Mouse (Mus musculus) thymus, adult 2 months (tissue): ENCODE results near the gene Sept10. TPM values are rescaled to one million over a fixed set of nuclear protein-coding genes. Genes with fewer than 3 reads are reported as not detected.

Experiments used
- DNase-seq: peaks from one replicate; pipeline ENCODE4 v3.0.0; 2021
- H3K27ac ChIP-seq: fragments of 200-500 bp; 2 replicates; pipeline ENCODE4 v1.5.1; 2012; ENCODE audit warnings: low read length, control low read depth; ENCODE audit not compliant: control insufficient read depth, insufficient read depth
- H3K27me3 ChIP-seq: fragments of 200-500 bp; 2 replicates; pipeline ENCODE4 v1.6.1; 2012; ENCODE audit warnings: mild to moderate bottlenecking, low read length, moderate library complexity, mixed read lengths; ENCODE audit not compliant: control insufficient read depth, insufficient read depth
- H3K36me3 ChIP-seq: fragments of 200-500 bp; 2 replicates; pipeline ENCODE4 v1.6.1; 2012; ENCODE audit warnings: mild to moderate bottlenecking, low read length, moderate library complexity; ENCODE audit not compliant: control insufficient read depth, insufficient read depth
- H3K4me1 ChIP-seq: fragments of 200-500 bp; replicated peaks from 2 replicates; pipeline ENCODE4 v1.6.1; 2012; ENCODE audit warnings: low read length; ENCODE audit not compliant: control insufficient read depth, insufficient read depth
- H3K4me3 ChIP-seq: fragments of 200-500 bp; 2 replicates; pipeline ENCODE4 v1.5.1; 2012; ENCODE audit warnings: mild to moderate bottlenecking, low read length, control low read depth, moderate library complexity; ENCODE audit not compliant: control insufficient read depth, insufficient read depth
- CTCF ChIP-seq: fragments of 200-500 bp; IDR thresholded peaks from 2 replicates; pipeline ENCODE4 v1.5.1; 2012; ENCODE audit warnings: mild to moderate bottlenecking, control low read depth, low read length, moderate library complexity, borderline replicate concordance; ENCODE audit not compliant: control insufficient read depth, poor library complexity, insufficient read depth; ENCODE audit errors: extremely low read depth
- POLR2A ChIP-seq: fragments of 200-500 bp; IDR thresholded peaks from 2 replicates; pipeline ENCODE4 v1.6.1; 2012; ENCODE audit warnings: mild to moderate bottlenecking, low read length, control low read depth, moderate library complexity; ENCODE audit not compliant: control insufficient read depth, poor library complexity, insufficient read depth; ENCODE audit errors: extremely low read depth
- WGBS: fragments of 180-500 bp; shearing (Covaris S2); methylation state at CpG from one replicate; pipeline ENCODE4 v1.1.7; 2018; 5-methylcytosine and 5-hydroxymethylcytosine counted together
- polyA plus RNA-seq: library from polyadenylated mRNA; depleted of rRNA; stranded (reverse); fragments of >200 nt; gene quantifications from 2 replicates; pipeline ENCODE4 v1.2.3, GENCODE M21; 2012; rRNA removed

Sept10 gene
- polyA plus RNA-seq: 1.7 and 3.1 TPM in 2 replicates

DNA sequence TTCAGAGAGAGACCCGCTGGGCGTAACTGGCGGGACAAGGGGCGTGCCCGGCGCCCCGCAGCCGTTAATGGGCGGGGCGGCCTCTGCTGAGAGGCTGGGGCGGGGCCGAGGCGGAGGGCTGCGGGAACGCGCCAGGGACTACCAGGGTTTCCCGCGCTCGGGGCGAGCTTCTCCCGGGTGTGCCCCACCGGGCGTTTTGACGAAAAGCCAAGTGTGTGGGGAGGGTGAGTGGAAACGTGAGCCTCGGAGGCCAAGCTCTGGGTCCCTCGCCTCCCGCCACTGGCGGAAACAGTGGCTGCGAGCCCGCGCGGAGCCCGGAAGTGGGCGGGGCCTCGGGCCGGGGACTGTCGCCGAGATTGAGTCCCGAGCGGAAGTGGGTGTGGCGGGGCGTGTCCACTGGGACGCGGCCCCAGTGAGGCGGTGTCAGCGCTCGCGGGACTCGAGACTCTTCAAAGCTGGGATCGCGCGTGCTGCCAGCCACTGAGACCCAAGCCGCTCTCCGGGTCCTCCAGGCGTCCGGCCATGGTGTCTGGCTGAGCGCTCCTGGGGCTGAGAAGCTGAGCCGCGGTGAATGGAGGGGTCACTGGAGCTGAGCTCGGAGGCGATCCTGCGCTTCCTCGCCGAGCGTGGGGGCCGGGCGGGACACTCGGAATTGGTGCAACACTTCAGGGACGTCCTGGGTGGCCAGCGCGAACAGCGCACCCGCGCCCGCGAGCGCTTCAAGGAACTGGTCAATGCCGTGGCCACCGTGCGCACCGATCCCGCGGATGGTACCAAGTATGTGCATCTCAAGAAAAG, at the start of gene Sept10, which contains the start of gene Sowahc:
Gene Sept10, minus strand, starts transcription at position 375 of the 798 bp plus-strand sequence.
Gene Sowahc, plus strand, starts transcription at position 481 of the 798 bp plus-strand sequence.
- Histone ChIP-seq H3K4me3 (peak within 1 kb of the TSS; percentile 79), H3K27ac (no peak within 1 kb of the TSS), H3K4me1 (peaks cover 14% of the 10 kb centered on the region), H3K36me3 (no peaks in the 10 kb centered on the region), H3K27me3 (peaks cover 16% of the 10 kb centered on the region; the same call in 1 of the 2 replicates)
- TF ChIP-seq CTCF: 0 out of 2 replicates have a peak, but pooled peaks have one; percentile 9
- peak; percentile 52; the same call in 1 of the 2 replicates for TF ChIP-seq POLR2A
- WGBS: under 1% methylated on average over 84 of the region's 84 CpGs
- DNase-seq: peak; percentile 98

DNA sequence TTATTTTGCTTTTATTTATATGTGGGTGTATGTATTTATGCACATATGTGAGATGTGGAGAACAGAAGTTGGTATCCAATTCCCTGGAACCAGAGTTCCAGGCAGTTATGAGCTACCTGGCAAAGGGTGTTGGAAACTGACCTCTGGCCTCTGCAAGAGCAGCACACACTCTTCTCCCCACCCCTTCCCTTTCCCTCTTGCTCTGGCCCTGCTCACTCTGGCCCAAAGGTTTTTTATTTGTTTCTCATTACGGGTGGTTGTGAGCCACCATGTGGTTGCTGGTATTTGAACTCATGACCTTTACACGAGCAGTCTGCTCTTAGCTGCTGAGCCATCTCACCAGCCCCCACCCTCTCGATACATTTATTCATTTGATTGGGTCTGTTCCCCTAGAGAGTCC, 47.1 kb upstream of the Sept10 start:
- DNase-seq: no peak
- TF ChIP-seq POLR2A: no peak
- 80% methylated on average over 3 of the region's 3 CpGs for WGBS
- Histone ChIP-seq H3K36me3 (no peaks in the 10 kb centered on the region), H3K27ac (no peak overlapping the region), H3K27me3 (no peaks in the 10 kb centered on the region), H3K4me3 (no peak overlapping the region), H3K4me1 (no peaks in the 10 kb centered on the region; the same call in 1 of the 2 replicates)

DNA sequence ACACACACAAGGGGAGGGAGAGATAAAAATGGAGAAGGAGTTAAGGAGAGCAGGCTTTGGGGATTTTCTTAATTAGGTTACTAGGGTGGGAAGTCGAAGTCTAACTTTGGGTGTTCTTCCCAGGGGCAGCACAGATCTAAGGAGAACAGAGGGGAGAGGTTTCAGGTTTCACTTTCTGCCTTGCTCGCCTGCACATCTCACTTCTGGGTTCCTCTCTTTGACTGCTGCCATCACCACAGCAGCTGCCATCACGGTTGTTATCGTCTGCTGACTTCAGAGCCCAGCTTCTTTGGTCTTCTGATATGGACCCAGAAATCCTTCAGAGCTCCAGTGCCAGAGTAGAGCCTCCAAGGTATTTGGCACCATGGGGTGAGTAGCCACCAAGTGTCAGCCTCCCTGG, 46.5 kb upstream of the Sept10 start:
- Histone ChIP-seq H3K27ac (no peak overlapping the region), H3K4me1 (no peaks in the 10 kb centered on the region; the same call in 1 of the 2 replicates), H3K36me3 (no peaks in the 10 kb centered on the region), H3K4me3 (no peak overlapping the region), H3K27me3 (no peaks in the 10 kb centered on the region)
- 37% methylated on average over 4 of the region's 4 CpGs for WGBS
- no peak for DNase-seq
- TF ChIP-seq CTCF: no peak
- no peak for TF ChIP-seq POLR2A

DNA sequence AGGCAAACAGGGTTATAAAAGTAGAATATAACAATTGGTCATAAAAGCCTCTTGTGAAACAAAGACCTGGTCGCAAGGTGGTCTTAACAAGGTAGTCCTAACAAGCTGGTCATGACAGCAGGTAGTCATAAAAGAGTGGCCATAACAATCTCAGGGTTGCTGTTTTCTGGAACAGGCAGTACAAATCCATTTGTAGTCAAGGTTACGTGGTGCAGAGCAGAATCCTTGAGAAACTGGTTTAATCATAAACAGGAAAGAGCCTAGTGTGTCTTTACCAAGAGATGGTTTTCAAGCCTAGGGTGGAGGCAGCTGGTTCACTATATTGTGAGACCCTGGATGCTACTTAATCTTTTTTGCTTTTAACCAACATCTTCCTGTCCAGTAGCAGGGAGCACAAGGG, 45.6 kb upstream of the Sept10 start:
- TF ChIP-seq POLR2A (no peak), CTCF (no peak)
- no peaks in the 10 kb centered on the region; the same call in 1 of the 2 replicates for H3K4me1 ChIP-seq
- H3K27me3 ChIP-seq: no peaks in the 10 kb centered on the region
- 94% methylated on average over 2 of the region's 2 CpGs for WGBS
- DNase-seq: no peak
- no peak overlapping the region for H3K4me3 ChIP-seq
- no peaks in the 10 kb centered on the region for H3K36me3 ChIP-seq
- no peak overlapping the region for H3K27ac ChIP-seq

DNA sequence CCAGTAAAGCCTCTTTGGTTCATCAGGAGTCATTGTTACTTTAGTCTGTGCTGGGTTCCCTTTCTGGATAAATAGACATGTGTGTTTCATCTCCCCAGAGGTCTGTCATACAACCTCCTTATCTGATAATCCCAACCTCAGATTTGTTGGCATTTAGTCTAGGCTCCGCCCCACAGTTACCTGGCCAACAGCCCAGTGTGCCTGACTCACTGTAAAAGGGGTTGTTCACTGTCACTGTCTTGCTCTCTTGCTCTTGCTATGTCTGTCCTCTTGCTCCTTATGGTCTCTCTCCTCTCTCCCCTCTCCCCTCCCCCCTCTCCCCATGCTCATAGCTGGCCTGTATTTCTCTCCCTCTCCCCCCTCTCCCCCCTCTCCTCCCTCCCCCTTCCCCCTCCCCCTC, 44.5 kb upstream of the Sept10 start:
- Histone ChIP-seq H3K36me3 (no peaks in the 10 kb centered on the region), H3K27me3 (no peaks in the 10 kb centered on the region), H3K4me1 (no peaks in the 10 kb centered on the region; the same call in 1 of the 2 replicates), H3K27ac (no peak overlapping the region), H3K4me3 (no peak overlapping the region)
- DNase-seq: no peak
- no peak for TF ChIP-seq CTCF
- no peak for TF ChIP-seq POLR2A
- WGBS: 84% methylated on average over 1 of the region's 1 CpGs

DNA sequence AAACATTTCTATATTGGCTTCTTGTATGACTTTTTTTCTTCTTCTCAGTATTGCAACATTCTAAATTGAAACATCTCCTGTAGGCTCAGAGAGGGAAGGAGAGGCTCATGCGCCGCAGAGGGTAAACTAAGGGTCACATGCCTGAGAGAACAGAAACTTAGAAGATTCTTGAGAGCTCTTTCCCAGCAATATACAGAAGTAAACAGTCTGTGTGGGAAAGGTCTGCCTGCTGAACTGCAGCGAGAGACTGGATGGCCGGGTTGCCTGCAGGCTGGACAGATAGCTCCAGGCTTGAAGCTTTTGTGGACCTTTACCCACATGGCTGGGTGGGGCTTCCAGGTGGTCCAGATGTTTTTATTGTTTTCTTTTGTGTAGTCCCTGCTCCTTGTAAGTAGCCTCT, 44.0 kb upstream of the Sept10 start:
- Histone ChIP-seq H3K27ac (no peak overlapping the region), H3K4me1 (no peaks in the 10 kb centered on the region; the same call in 1 of the 2 replicates), H3K27me3 (no peaks in the 10 kb centered on the region), H3K4me3 (no peak overlapping the region), H3K36me3 (no peaks in the 10 kb centered on the region)
- DNase-seq: no peak
- TF ChIP-seq CTCF: no peak
- TF ChIP-seq POLR2A: no peak
- WGBS: 42% methylated on average over 4 of the region's 4 CpGs
